Mouse (Mus musculus): Measurements from ENCODE around the gene Zbtb20.

DNA sequence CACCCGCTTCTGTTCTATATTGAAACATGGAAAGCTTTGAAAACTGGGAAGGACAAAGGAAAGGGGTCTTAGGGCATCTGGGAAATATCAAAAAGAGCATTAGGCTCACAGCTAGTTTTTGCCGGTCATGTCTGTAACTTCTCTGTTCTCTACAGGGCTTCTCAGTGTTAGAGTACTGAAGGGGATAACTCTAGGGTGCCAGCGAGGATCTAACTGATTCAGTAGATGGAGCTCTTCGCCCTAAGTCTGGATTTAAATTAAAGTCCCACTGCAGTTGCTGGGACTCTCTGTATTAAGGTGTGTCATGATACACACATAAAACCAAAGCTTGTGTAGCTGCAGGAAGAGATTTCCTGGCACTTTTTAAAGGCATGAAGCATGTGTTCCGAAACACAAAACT, 634.8 kb downstream of the Zbtb20 start:
- TF ChIP-seq CTCF (IDR thresholded peaks at IDR 0.05; ENCODE audit: control insufficient read depth, insufficient read depth, low read length) (no peak), POLR2A (IDR thresholded peaks at IDR 0.05; ENCODE audit: borderline replicate concordance, control insufficient read depth, low read depth, low read length) (no peak)

Data from bone marrow, adult 2 months (tissue).